Mouse (Mus musculus): ENCODE data around the gene Kcnip1. TPM values are rescaled to one million over a fixed set of nuclear protein-coding genes. Genes with fewer than 3 reads are reported as not detected.

Gene Kcnip1
- polyA plus RNA-seq, 1 experiment from 2014 or later, result 7.8 TPM

- no peak overlapping the region for H3K9ac ChIP-seq (ENCODE audit: low read length)
Observed at GRCm38 (mm10) chr11:33972114-33972513, 20.8 kb downstream of the Kcnip1 start.

GRCm38 (mm10) chr11:33969199-33969598, 23.8 kb downstream of the Kcnip1 start:
- H3K4me1 ChIP-seq (replicated peaks; ENCODE audit: control insufficient read depth, insufficient read depth, low read length), result no peaks in the 10 kb centered on the region
- H3K36me3 ChIP-seq (ENCODE audit: control insufficient read depth, insufficient read depth, low read length), result no peaks in the 10 kb centered on the region
- no peak overlapping the region for H3K27ac ChIP-seq (ENCODE audit: low read depth, low read length)
- no peaks in the 10 kb centered on the region for H3K27me3 ChIP-seq (ENCODE audit: control insufficient read depth, insufficient read depth, low read length)
- ATAC-seq (replicated peaks; ENCODE audit: low FRiP score) (no peak), DNase-seq (ENCODE audit: low spot score) (no peak)
- no peak overlapping the region for H3K9ac ChIP-seq (ENCODE audit: low read length)
- H3K4me2 ChIP-seq (ENCODE audit: low read depth, low read length, severe bottlenecking), result no peak overlapping the region
- no peaks in the 10 kb centered on the region for H3K9me3 ChIP-seq (ENCODE audit: control insufficient read depth, low read length)
- no peak overlapping the region for H3K4me3 ChIP-seq (ENCODE audit: low read depth, low read length)
- 84% methylated on average over 3 of the region's 3 CpGs for WGBS

More at GRCm38 (mm10) chr11:33972114-33972513, 20.8 kb downstream of the Kcnip1 start:
- Histone ChIP-seq H3K4me1 (replicated peaks; ENCODE audit: control insufficient read depth, insufficient read depth, low read length) (no peaks in the 10 kb centered on the region), H3K4me3 (ENCODE audit: low read depth, low read length) (no peak overlapping the region), H3K4me2 (ENCODE audit: low read depth, low read length, severe bottlenecking) (no peak overlapping the region), H3K27ac (ENCODE audit: low read depth, low read length) (no peak overlapping the region), H3K36me3 (ENCODE audit: control insufficient read depth, insufficient read depth, low read length) (no peaks in the 10 kb centered on the region), H3K27me3 (ENCODE audit: control insufficient read depth, insufficient read depth, low read length) (no peaks in the 10 kb centered on the region), H3K9me3 (ENCODE audit: control insufficient read depth, low read length) (no peaks in the 10 kb centered on the region)
- DNase-seq (ENCODE audit: low spot score) (no peak), ATAC-seq (replicated peaks; ENCODE audit: low FRiP score) (no peak)
- WGBS, result 89% methylated on average over 7 of the region's 7 CpGs

GRCm38 (mm10) chr11:33967708-33968107, 25.2 kb downstream of the Kcnip1 start:
- Histone ChIP-seq H3K9me3 (ENCODE audit: control insufficient read depth, low read length) (no peaks in the 10 kb centered on the region), H3K27ac (ENCODE audit: low read depth, low read length) (no peak overlapping the region), H3K4me2 (ENCODE audit: low read depth, low read length, severe bottlenecking) (no peak overlapping the region), H3K9ac (ENCODE audit: low read length) (no peak overlapping the region), H3K36me3 (ENCODE audit: control insufficient read depth, insufficient read depth, low read length) (no peaks in the 10 kb centered on the region), H3K4me3 (ENCODE audit: low read depth, low read length) (no peak overlapping the region), H3K4me1 (replicated peaks; ENCODE audit: control insufficient read depth, insufficient read depth, low read length) (no peaks in the 10 kb centered on the region), H3K27me3 (ENCODE audit: control insufficient read depth, insufficient read depth, low read length) (no peaks in the 10 kb centered on the region)
- ATAC-seq (replicated peaks; ENCODE audit: low FRiP score) (no peak), DNase-seq (ENCODE audit: low spot score) (no peak)
- WGBS, result 80% methylated on average over 4 of the region's 4 CpGs

GRCm38 (mm10) chr11:33965380-33965779, 27.6 kb downstream of the Kcnip1 start:
- Histone ChIP-seq H3K9ac (ENCODE audit: low read length) (no peak overlapping the region), H3K27ac (ENCODE audit: low read depth, low read length) (no peak overlapping the region), H3K4me1 (replicated peaks; ENCODE audit: control insufficient read depth, insufficient read depth, low read length) (no peaks in the 10 kb centered on the region), H3K27me3 (ENCODE audit: control insufficient read depth, insufficient read depth, low read length) (no peaks in the 10 kb centered on the region), H3K9me3 (ENCODE audit: control insufficient read depth, low read length) (no peaks in the 10 kb centered on the region), H3K4me2 (ENCODE audit: low read depth, low read length, severe bottlenecking) (no peak overlapping the region), H3K4me3 (ENCODE audit: low read depth, low read length) (no peak overlapping the region), H3K36me3 (ENCODE audit: control insufficient read depth, insufficient read depth, low read length) (no peaks in the 10 kb centered on the region)
- no peak for ATAC-seq (replicated peaks; ENCODE audit: low FRiP score)
- DNase-seq (ENCODE audit: low spot score), result no peak
- WGBS, result 67% methylated on average over 2 of the region's 2 CpGs

DNA sequence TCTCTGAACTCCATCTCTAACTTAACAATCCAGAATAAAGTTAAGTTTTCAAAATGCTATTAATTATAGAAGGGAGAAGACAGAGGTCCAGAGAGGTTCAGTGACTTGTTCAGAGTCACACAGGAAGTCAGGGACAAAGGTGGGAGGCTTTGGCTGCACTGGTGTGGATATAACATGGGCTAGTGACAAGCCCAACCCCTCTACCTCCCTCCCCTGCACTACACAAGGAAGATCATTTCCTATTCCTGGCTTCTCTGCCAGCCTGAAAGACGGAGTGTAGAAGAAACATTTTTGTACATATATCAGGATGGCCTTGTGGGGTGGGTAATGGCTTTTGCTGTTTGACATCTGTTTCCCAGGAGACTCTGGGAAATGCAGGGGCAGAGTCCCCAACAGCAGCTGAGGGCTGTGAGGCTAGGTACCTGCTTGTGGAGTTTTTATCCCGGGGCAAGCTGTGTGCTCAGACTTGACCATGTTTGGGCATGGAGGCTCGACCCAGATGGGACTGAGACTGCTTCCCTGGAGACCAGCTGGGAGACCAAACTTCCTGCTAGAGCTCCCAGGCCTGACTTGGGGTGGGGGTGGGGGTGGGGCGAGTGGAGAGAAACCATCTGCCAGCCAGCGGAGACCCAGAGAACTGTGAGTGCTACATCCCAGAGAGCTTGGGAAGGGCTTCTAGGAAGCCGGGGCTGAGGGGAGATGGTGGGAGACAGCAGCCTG, 30.1 kb downstream of the Kcnip1 start, which contains the start of gene Kcnmb1:
Gene Kcnmb1, plus strand, starts transcription at position 326 of the 720 bp plus-strand sequence.
- no peak for ATAC-seq (replicated peaks; ENCODE audit: low FRiP score)
- no peak for DNase-seq (ENCODE audit: low spot score)
- Histone ChIP-seq H3K9ac (ENCODE audit: low read length) (no peak within 1 kb of the TSS), H3K36me3 (ENCODE audit: control insufficient read depth, insufficient read depth, low read length) (no peaks in the 10 kb centered on the region), H3K9me3 (ENCODE audit: control insufficient read depth, low read length) (no peaks in the 10 kb centered on the region), H3K27ac (ENCODE audit: low read depth, low read length) (no peak within 1 kb of the TSS), H3K4me3 (ENCODE audit: low read depth, low read length) (no peak within 1 kb of the TSS), H3K27me3 (ENCODE audit: control insufficient read depth, insufficient read depth, low read length) (no peaks in the 10 kb centered on the region), H3K4me2 (ENCODE audit: low read depth, low read length, severe bottlenecking) (no peak within 1 kb of the TSS), H3K4me1 (replicated peaks; ENCODE audit: control insufficient read depth, insufficient read depth, low read length) (no peaks in the 10 kb centered on the region)
- 57% methylated on average over 6 of the region's 6 CpGs for WGBS

GRCm38 (mm10) chr11:33962178-33962577, 30.8 kb downstream of the Kcnip1 start:
- Histone ChIP-seq H3K27ac (ENCODE audit: low read depth, low read length) (no peak overlapping the region), H3K9me3 (ENCODE audit: control insufficient read depth, low read length) (no peaks in the 10 kb centered on the region), H3K9ac (ENCODE audit: low read length) (no peak overlapping the region), H3K4me3 (ENCODE audit: low read depth, low read length) (no peak overlapping the region), H3K4me2 (ENCODE audit: low read depth, low read length, severe bottlenecking) (no peak overlapping the region), H3K4me1 (replicated peaks; ENCODE audit: control insufficient read depth, insufficient read depth, low read length) (no peaks in the 10 kb centered on the region), H3K36me3 (ENCODE audit: control insufficient read depth, insufficient read depth, low read length) (no peaks in the 10 kb centered on the region), H3K27me3 (ENCODE audit: control insufficient read depth, insufficient read depth, low read length) (no peaks in the 10 kb centered on the region)
- ATAC-seq (replicated peaks; ENCODE audit: low FRiP score) (no peak), DNase-seq (ENCODE audit: low spot score) (no peak)
- 51% methylated on average over 7 of the region's 7 CpGs for WGBS

DNA sequence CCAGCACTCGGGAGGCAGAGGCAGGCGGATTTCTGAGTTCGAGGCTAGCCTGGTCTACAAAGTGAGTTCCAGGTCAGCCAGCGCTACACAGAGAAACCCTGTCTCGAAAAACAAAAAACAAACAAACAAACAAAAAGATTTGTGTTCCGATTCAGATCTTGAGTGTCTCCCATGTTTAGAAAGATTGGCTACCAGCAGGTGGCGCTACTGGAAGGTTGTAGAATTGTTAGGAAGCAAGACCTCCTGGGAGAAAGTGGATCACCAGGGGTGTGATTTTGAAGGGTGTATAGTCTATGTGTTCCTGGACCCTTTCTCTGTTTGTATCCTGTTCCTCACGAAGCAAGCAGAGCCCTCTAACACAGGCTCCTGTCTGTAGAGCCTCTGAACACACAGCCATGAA, 34.2 kb downstream of the Kcnip1 start:
- H3K4me1 ChIP-seq (replicated peaks; ENCODE audit: control insufficient read depth, insufficient read depth, low read length), result no peaks in the 10 kb centered on the region
- no peak overlapping the region for H3K27ac ChIP-seq (ENCODE audit: low read depth, low read length)
- no peaks in the 10 kb centered on the region for H3K36me3 ChIP-seq (ENCODE audit: control insufficient read depth, insufficient read depth, low read length)
- no peak overlapping the region for H3K4me2 ChIP-seq (ENCODE audit: low read depth, low read length, severe bottlenecking)
- ATAC-seq (replicated peaks; ENCODE audit: low FRiP score) (no peak), DNase-seq (ENCODE audit: low spot score) (no peak)
- no peaks in the 10 kb centered on the region for H3K9me3 ChIP-seq (ENCODE audit: control insufficient read depth, low read length)
- WGBS, result 86% methylated on average over 8 of the region's 8 CpGs
- H3K9ac ChIP-seq (ENCODE audit: low read length), result no peak overlapping the region
- H3K27me3 ChIP-seq (ENCODE audit: control insufficient read depth, insufficient read depth, low read length), result no peaks in the 10 kb centered on the region
- H3K4me3 ChIP-seq (ENCODE audit: low read depth, low read length), result no peak overlapping the region

- Histone ChIP-seq H3K27ac (ENCODE audit: low read depth, low read length) (no peak overlapping the region), H3K4me2 (ENCODE audit: low read depth, low read length, severe bottlenecking) (no peak overlapping the region), H3K27me3 (ENCODE audit: control insufficient read depth, insufficient read depth, low read length) (no peaks in the 10 kb centered on the region), H3K36me3 (ENCODE audit: control insufficient read depth, insufficient read depth, low read length) (no peaks in the 10 kb centered on the region), H3K4me3 (ENCODE audit: low read depth, low read length) (no peak overlapping the region), H3K9me3 (ENCODE audit: control insufficient read depth, low read length) (no peaks in the 10 kb centered on the region), H3K9ac (ENCODE audit: low read length) (no peak overlapping the region), H3K4me1 (replicated peaks; ENCODE audit: control insufficient read depth, insufficient read depth, low read length) (no peaks in the 10 kb centered on the region)
- DNase-seq (ENCODE audit: low spot score) (no peak), ATAC-seq (replicated peaks; ENCODE audit: low FRiP score) (no peak)
- WGBS, result 91% methylated on average over 6 of the region's 6 CpGs
Observed at GRCm38 (mm10) chr11:33957595-33957994, 35.4 kb downstream of the Kcnip1 start.

- Histone ChIP-seq H3K4me2 (ENCODE audit: low read depth, low read length, severe bottlenecking) (no peak overlapping the region), H3K27me3 (ENCODE audit: control insufficient read depth, insufficient read depth, low read length) (no peaks in the 10 kb centered on the region), H3K4me1 (replicated peaks; ENCODE audit: control insufficient read depth, insufficient read depth, low read length) (no peaks in the 10 kb centered on the region), H3K9ac (ENCODE audit: low read length) (no peak overlapping the region), H3K9me3 (ENCODE audit: control insufficient read depth, low read length) (no peaks in the 10 kb centered on the region), H3K36me3 (ENCODE audit: control insufficient read depth, insufficient read depth, low read length) (no peaks in the 10 kb centered on the region), H3K27ac (ENCODE audit: low read depth, low read length) (no peak overlapping the region), H3K4me3 (ENCODE audit: low read depth, low read length) (no peak overlapping the region)
- DNase-seq (ENCODE audit: low spot score), result no peak
- 86% methylated on average over 5 of the region's 5 CpGs for WGBS
- no peak for ATAC-seq (replicated peaks; ENCODE audit: low FRiP score)
Observed at GRCm38 (mm10) chr11:33956623-33957022, 36.3 kb downstream of the Kcnip1 start.
